Mouse (Mus musculus) adrenal gland, postnatal 4 days (tissue): ENCODE measurements at regions not wholly inside any gene's neighbourhood (a gene's known extent, or its start where the extent isn't known, plus 50 kb on each side); places are given as distances from the start of the nearest gene placed in this dataset.
A peak's percentile ranks its signal among the peaks of the same experiment; 100 is the strongest.

ENCODE experiments used
- DNase-seq, 2 experiments: peaks; one replicate each; pipeline ENCODE4 v3.0.0; 2021 to 2022; ENCODE audit warnings: low spot score in 2 of 2, mixed read lengths in 2 of 2

DNA sequence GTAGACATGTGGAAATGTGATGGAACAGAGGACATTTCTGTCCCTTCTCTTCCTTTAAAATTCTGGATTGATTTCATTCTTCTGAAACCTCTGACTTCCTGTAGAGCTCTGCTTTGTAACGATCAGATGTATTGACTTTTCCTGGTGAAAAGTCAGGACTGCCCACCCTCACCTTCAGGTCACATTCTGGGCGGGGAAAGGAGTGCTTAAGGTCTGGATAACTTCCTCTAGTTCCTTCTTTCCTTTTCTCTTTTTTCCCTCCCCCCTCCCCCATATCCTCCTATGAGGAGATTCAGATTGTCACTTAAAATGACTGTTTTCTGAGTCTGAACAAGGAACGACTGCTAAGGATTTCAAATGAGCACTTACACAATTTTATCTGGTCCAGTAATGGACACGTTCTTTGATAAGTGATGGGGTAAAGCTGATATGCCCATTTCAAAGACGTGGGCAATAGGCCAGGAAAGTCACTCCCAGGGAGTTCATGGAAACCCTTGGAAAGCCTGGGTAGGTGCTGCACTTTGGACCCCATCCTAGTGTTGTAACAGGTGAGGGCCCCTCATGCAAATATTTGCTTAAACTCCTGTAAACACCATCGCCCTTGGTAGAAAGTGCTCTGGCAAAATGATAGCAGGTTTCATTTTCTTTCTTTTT is 186.9 kb upstream of the Marcks start:
- no peak for DNase-seq

DNA sequence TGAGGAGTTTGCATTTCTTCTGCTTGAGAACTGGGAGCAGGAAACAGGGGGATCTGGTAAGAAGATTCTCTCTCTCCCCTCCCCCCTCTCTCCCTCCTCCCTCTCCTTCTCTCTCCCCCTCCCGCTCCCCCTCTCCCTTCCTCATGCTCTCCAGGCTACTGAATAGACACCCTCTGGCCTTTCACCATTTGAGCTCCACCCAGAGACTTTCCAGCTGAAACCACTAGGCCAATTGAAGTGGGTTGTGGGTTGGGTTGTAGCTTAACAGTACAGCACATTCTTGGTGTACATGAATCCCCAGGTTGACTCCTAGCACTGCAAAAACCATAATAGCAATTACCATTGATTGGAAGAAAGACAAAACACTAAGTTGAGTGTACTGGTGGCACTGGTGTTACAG is 185.0 kb upstream of the Marcks start:
- DNase-seq, result no peak

DNA sequence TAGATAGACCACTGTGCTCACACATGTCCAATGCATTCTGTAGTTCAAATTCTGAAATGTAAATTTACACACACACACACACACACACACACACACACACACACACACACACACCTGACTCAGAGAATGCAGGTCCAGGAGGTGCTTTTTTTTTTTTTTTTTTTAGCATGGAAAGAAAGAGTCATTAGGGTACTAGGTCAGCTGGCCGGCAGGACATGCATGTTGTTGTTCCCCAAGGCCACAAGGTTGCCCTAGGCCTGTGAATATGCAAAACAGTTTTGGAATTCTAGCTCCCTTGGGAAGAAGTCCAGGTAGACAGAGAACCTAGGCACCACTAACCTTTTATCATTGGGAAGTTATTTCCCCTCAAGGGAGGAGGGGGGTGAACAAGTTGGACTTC is 184.1 kb upstream of the Marcks start:
- DNase-seq, result no peak

DNA sequence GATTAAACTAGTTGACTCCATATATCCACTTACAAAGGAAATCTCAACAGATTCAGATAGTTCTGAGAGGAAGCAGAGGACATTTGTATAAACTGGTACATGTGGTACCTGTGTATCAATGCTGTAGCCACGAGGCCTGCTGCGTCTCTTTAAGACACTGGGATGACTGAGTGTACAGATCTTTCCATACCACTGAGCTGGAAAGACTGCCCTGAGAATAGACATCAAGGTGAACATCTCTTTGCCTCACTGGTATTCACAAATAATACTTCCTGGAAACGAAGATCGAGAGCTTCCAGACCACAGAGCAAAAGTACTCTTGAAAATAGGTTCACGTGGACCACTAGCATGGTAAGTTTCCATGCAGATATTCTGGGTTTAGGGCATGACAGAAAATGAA is 183.6 kb upstream of the Marcks start:
- no peak for DNase-seq

DNA sequence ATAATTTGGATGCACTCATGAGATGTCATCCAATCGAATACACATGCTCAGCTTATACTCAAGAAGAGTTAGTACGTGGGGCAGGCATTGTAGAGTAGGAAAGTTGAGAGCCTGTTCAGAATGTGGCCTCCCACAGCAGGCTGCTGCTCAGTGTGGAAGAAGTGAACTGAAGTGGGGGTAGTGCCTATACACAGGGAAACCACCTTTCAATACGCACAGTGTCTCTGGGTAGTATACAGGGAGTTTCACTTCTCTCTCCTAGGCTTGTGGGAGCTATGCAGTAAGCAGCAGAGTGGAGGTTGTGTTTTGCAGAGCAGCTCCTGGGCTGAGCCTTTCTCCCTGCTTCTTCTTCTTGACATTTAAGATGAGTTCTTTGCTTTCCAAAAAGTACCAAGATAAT is 182.5 kb upstream of the Marcks start:
- no peak for DNase-seq

DNA sequence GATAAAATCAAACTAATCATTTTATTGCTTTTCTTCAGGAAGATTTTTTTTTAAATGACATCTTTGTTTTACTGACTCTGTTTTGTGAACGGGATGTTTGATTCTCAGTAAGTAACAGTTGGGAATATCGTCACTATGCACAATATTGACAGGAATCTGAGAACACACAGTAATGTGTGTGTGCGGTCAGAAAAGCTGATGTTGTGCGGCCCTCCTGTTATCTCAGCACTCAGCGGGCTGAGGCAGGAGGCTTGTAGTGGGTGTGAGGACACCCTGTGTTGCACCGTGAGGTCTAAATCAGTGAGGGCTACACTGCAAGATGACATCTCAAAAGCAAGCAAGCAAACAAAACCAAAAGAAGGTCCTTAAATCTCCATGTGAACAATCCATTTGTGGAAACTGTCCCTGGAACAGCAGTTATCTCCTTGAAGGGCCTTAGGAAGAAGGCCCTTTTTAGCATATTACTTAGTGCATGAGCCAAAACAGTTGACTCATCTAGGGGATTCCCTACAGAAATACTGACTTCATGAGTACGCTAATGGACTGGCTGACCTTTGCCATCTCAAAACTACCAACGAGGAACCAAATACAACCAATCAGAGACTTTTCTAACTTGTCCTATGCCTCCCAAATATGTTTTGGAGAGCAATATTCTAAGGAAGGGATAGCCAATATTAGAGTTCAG is 181.2 kb upstream of the Marcks start:
- DNase-seq, result no peak

DNA sequence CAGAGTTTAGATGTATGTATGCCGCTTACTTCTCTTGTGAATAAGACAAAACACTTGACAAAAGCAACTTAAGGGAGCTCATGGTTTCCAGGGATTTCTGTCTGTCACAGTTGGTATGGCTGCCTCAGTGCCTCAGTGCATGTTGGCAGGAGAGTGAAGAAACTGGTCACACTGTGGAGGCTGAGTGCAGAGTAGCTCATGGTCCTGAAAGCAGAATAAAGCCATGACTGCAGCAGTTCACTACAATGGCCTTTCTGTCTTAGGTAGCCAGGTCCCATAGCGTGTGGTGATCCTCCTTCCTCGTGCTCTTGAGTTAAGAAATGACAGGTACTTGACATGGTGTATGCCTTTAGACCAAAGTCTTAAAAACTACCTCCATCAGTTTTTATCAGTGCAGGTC is 178.0 kb upstream of the Marcks start:
- DNase-seq, result no peak

DNA sequence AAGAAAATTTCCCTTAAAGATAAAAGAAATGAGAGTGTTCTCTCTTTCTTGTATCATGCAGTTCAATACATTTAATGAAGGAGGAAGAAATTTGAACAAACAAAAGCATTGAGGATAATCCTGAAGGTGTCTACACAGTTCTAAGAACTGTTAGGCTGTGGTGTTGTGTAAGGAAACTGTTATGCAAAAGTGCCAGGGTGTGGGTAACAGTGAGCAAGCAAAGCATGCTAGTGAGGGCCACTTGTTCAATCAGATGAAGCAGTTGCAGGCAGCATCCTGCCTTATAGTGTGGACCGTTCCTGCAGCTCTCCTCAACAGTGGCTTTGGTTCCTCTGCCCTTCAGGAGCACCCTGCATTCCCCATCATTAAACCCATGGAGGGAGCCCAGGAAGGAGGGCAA is 177.1 kb upstream of the Marcks start:
- no peak for DNase-seq

DNA sequence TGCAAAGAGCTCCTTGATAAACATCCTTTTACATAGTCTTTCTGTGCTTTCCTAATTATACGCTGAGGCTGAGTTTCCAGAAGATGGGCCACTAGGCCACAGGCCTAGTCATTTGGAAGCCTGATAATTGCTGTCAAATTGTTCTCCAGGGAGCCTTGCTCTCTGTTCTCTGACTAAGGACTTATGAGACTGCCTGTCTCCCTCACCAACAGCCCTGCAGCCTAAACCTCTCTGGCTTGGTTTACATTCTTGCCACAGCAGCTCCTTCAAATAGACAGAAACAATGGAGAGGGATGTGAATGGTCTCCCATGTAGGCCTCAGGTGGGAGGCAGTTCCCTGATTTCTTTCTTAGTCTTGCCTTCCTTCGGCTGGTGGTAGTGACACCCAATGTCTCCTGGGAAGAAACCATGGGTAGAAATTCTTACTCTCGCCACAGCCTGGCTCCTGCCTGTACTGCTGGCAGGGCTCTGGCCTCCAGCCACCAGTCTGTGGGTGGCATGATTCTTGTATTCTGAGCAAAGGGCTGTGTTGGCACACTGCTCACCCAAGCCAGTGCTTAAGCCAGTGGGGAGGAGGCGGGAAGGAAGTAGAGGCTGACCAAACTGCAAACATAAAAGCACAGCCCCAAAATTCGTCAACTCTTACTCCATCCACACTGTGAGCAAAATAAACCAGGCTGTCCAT is 176.2 kb upstream of the Marcks start:
- DNase-seq, result peak in 1 of 2 experiments; percentile 4

DNA sequence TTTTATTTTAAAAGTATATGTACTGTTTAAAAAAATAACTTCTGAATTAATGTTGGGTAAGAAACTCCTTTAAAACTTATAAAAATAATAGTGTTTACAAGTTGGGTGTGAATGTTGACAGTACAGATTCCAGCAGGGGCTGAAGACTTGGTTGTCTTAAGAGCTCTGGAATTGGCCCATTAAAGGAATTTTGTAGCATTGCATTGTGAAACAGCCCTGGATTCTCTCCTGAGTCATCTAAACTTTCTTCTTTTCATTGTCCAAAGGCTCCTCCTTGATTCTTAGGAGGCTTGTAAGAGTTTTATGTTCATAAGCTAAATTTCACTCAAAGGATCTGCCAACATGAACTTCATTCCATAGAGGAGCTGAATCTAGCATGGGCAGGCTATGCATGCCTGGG is 174.7 kb upstream of the Marcks start:
- DNase-seq, result no peak

DNA sequence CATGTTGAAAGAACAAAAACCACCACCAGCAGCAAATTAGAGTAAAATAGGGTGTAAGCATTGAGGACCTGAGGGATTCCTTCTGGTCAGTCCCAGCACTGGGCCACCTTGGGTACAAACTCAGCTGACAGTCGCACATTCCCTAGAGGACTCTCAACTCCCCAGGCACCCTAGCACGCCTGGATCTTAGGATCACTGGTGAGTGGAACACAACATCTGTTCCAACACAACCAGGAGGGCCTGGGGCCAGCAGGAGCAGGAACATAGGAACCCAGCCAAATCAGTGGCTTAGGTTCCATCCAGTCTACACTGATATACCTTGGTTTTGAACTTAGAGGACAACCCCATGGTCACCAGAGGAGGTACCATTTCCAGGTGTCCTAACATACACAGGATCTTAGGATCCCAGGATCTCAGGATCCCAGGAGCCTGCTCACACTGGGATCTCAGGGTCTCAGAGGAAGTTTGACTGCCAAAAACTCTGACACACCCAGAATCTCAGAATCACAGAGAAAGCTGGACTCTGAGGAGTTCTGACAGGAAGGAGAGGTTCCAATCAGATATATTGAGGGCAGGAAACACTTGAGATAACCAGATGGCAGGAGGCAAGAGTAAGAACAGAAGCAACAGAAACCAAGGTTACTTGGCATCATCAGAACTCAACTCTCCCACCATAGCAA is 171.7 kb upstream of the Marcks start:
- no peak for DNase-seq

DNA sequence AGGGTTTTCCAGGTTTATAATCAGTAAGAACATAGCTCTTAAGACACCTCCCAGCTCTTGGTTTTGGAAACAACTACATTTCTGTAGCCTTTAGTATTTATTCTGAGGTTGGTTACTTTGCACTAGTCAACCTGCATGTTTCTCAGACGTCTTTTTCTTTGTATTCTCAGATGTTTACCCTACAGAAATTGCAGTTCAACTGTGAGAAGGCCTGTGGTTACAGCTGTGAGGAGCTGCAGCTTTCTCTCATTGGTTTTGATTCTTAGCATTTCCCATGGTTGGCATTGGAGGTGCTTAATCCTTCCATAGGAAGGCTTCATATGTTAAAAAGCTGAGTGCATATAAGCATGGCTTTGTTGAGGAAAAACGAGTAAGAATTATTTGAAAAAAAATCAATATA is 165.9 kb upstream of the Marcks start:
- DNase-seq, result no peak

DNA sequence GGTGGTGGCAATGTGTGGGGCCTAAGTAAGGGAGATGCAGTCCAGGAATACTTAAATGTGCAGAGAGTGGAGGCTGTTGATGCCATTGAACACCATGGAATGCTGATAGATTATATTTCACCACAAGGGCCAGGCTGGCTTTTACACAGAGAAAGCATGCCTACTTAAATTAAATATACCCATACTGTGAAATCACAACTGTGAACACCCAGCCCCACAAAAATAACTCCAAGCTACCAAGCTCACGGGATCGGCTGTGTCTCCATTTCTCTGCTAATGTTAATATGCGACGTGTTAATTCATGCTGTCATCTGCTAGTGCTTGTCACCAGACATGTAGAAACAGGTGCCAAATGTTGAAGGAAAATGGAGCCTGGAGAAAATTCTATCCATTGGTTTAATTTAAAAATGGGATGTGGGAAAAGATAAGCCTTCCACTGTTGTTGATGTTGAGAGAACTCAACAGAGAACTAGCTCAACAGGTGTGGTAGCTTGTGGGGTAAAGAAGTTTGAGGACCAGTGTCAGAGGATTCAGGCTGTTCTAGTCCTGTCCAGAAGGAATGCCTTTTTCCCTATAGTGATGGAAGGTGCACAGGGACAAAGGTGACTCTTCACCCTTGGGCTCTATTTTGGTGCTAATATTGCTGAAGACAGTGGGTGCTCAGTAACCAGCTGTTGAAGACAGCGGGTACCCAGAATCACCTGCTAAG is 161.6 kb upstream of the Marcks start:
- DNase-seq, result no peak

DNA sequence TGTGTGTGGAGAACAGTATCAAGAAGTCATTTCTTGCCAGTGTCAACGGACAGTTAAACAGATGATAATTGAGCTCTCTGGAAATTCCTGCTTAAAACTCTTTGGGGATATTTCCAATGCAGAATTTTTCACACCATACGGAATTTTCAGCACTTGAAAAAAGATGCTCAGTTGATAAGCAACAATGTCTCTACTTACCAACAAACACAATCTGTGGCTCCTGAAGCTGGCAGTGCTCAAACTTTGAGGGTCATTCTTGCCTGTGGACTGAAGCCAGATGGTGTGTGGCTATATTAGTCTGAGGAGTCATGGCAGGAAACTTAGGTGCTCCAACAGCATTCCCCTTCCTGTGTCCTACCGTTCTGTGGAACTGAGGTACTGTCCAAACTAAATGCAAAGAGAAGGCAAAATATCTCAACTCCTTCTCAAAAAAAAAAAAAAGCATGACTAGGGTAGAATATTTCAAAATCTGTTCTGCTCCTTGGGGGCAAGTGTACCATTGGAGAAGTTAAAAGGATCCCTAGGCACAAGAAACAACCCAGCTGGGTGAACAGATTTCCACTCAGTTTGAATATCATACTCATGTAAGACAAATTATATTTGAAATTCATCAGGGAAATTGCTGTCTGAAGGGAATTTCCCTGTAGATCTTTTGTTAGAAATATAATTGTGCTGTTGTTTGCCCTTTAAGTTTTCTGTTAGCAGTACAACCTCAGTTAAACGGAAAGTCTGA is 160.1 kb upstream of the Marcks start:
- no peak for DNase-seq

DNA sequence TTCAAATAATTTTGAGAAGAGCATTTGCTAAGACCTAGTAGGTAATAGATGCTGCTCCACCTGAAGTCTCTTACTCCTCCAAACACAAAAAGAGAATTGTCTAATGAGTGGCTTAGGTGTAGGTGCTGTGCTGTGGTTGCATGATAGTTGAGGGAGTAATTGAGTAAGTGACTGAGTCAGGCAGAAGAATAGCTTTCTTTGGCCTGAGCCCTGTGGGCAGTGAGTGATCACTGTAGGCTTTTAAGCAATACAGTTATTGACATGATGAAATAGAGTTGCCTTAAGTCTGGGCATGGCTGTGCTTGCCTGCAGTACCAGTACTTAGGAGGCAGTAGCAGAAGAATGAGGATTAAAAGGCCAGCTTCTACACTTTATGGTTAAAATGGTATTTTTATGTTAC is 155.5 kb upstream of the Marcks start:
- no peak for DNase-seq

DNA sequence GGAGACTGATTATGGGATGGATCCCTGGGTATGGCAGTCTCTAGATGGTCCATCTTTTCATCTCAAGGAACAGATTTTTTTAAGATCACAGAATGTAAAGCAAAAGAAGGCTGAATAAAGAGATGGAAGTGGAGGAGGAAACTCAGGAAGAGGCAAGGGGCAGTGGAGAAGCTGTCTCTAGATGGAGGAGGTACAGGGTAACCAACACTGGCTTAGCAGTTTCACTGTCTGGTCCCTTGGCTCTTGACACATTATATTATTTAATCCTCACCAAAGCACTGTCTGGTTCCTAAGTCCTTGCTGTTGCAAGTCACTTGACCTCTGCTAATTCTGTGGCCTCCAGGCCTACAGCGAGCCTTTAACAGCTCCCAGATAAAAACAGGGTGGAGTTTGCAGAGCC is 154.6 kb upstream of the Marcks start:
- no peak for DNase-seq

DNA sequence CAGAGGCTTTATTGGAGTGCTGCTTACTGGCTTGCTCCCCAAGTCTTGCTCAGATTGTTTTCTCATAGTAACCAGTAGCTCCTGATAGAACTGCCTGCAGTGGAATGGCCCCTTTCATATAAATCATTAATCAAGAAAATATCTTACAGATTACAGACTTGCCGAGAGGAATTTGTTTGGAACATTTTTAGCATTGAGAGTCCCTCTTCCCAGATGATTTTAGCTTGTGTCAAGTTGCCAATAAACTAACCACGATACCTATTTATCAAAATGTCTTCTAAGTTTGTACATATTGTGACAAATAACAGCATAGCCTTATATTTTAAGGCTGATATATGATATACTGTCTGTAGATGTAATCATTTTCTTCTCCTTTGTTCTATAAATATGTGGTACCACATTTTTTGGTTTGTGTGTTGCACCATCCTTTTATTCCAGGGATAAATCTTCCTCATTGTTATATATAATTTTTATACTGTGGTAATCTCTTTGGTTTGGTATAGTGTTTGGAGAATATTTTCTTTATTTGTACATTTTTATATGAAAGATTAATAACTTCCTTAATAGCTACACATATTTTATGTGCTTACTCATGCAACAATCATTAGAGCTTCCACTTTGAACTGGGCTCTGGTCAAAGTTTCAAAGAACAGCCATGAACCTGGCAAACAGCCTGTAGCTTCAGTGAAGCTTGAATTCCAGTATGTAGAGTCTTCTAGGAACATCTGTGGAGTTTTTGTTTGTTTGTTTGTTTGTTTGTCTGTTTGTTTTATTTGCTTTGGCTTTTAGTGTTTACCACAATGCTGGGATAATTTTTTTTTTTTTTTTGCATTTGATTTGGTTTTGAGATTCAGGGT is 153.1 kb upstream of the Marcks start:
- DNase-seq, result no peak

DNA sequence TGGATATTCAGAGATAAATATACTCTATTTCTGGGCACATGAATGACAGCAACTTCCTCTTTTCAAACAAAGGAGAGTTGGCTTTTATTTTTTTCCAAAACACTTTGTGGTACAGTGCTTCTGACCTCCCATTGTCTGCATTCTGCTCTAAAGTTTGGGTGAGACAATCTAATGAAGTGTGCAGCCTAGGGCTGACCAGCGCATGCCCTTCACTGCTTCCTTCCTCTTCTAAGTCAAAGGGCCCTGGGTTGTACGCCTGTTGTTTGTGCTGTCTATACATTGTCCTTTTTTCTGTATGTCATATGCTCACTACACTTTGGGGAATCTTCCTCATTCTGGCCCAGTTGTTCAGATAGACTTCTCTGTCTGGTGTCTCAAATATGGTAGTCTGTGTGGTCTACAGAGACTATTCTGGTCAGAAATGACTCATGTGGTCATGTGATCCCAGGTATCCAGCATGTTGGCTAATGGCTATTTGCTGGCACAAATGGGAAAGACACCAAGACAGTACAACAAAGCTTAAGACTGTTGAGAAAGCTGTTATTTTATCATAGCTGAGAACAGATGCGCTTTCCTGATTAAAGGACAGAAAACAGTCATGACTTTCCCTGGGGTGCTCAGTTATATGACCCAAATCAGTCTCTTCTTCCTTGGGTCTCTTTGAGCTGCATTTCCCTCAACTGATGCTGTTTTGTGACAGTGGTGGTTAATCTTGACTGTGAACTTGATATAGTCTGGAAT is 151.4 kb upstream of the Marcks start:
- DNase-seq, result no peak

DNA sequence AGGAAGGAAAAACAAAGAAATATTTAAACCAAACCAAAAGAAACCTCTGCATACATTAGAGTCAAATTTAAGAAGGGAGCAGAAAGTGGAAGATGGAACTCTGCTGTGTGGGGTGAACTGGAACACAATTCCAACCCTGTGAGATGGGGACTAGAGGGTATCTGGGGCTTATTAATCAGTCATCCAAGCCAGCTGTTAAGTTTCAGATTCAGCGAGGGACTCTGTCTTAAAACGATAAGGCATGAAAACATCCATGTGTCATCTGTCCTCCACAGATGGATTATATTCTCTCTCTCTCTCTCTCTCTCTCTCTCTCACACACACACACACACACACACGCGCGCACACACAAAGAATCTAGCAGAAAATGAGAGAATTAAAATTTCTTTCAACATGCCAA is 147.6 kb upstream of the Marcks start:
- no peak for DNase-seq
